Comparison of ENCODE assay signal across 16 mouse cellular contexts in genomic region chr2:84895495-84896198, GRCm38 (mm10). TPM values are rescaled to one million over a fixed set of nuclear protein-coding genes. Genes with fewer than 3 reads are reported as not detected.
DNase-seq lines count a peak whose midpoint lies in the region; ATAC-seq lines count a peak whose summit lies in the region.
"Had no signal": no experiment of that assay in that cellular context is flagged by ENCODE, and none has a peak within 500 bp of the region (broad histone marks: within the 10 kb centered on the region; RNA-seq: fewer than 3 reads in every experiment).

No protein-coding gene starts in this region.

- H3K4me2 ChIP-seq in hindbrain, embryonic 14.5 days (replicated peaks): no peak overlapping the region
- H3K4me2 ChIP-seq in hindbrain, embryonic 11.5 days (replicated peaks; ENCODE audit: low read depth, low read length): no peak overlapping the region
- H3K4me2 ChIP-seq: neural tube, embryonic 13.5 days had no signal

- H3K36me3 ChIP-seq in hindbrain, embryonic 14.5 days (replicated peaks; ENCODE audit: control insufficient read depth, insufficient read depth): no peaks in the 10 kb centered on the region
- H3K36me3 ChIP-seq in hindbrain, embryonic 11.5 days (ENCODE audit: control insufficient read depth, insufficient read depth, low read length): no peaks in the 10 kb centered on the region
- H3K36me3 ChIP-seq: limb, embryonic 10.5 days; neural tube, embryonic 13.5 days had no signal

- no peak overlapping the region for H3K4me3 ChIP-seq in hindbrain, embryonic 14.5 days (replicated peaks; ENCODE audit: low read length)
- H3K4me3 ChIP-seq in hindbrain, embryonic 11.5 days (ENCODE audit: low read depth, low read length): no peak overlapping the region
- H3K4me3 ChIP-seq: limb, embryonic 10.5 days; neural tube, embryonic 13.5 days had no signal

- peak; percentile 10 for DNase-seq in hindbrain, embryonic 14.5 days (ENCODE audit: low spot score)
- DNase-seq in hindbrain, embryonic 11.5 days (ENCODE audit: low spot score): no peak
- DNase-seq in 416B (ENCODE audit: low read depth): peak; percentile 17
- DNase-seq in lung, postnatal 36 days: peak; percentile 81
- no peak for DNase-seq in natural killer cell, adult 2 months (ENCODE audit: low spot score in 2 of 2)
- no peak for DNase-seq in cerebellum, adult 11 months
- DNase-seq: cerebellum, adult 18-20 months; forebrain, postnatal 0 days; gastrocnemius, postnatal 14 days; layer of hippocampus, postnatal 36 days had no signal

- H3K27ac ChIP-seq in hindbrain, embryonic 14.5 days: no peak overlapping the region
- H3K27ac ChIP-seq in hindbrain, embryonic 11.5 days (ENCODE audit: low read depth, low read length): no peak overlapping the region
- H3K27ac ChIP-seq: limb, embryonic 10.5 days; neural tube, embryonic 13.5 days had no signal

- no peak for ATAC-seq in hindbrain, embryonic 14.5 days (ENCODE audit: low FRiP score)
- no peak for ATAC-seq in hindbrain, embryonic 11.5 days (ENCODE audit: low FRiP score)
- ATAC-seq in common myeloid progenitor, adult 5-6 weeks (replicated peaks; ENCODE audit: low read depth, poor library complexity, severe bottlenecking): 0 out of 2 replicates have a peak, but pooled peaks have one; percentile 36
- ATAC-seq: activated CD4-positive, CD25-positive, alpha-beta regulatory T cell, adult 4 months; forebrain, postnatal 0 days; hindbrain, embryonic 16.5 days had no signal

- 65% methylated on average over 4 of the region's 4 CpGs for WGBS in hindbrain, embryonic 14.5 days
- WGBS in hindbrain, embryonic 11.5 days: 70% methylated on average over 4 of the region's 4 CpGs

- H3K9ac ChIP-seq in hindbrain, embryonic 14.5 days: no peak overlapping the region
- H3K9ac ChIP-seq in hindbrain, embryonic 11.5 days (ENCODE audit: low read depth, low read length): no peak overlapping the region
- H3K9ac ChIP-seq: forebrain, postnatal 0 days; neural tube, embryonic 13.5 days had no signal

- H3K27me3 ChIP-seq in hindbrain, embryonic 14.5 days (ENCODE audit: control insufficient read depth, insufficient read depth, low read length): peaks cover 3% of the 10 kb centered on the region; the same call in 1 of the 2 replicates
- H3K27me3 ChIP-seq in hindbrain, embryonic 11.5 days (ENCODE audit: control insufficient read depth, insufficient read depth, low read length): no peaks in the 10 kb centered on the region

- no peaks in the 10 kb centered on the region for H3K9me3 ChIP-seq in hindbrain, embryonic 14.5 days (ENCODE audit: control insufficient read depth, low read length)
- no peaks in the 10 kb centered on the region for H3K9me3 ChIP-seq in hindbrain, embryonic 11.5 days (ENCODE audit: control insufficient read depth, low read length)
- H3K9me3 ChIP-seq: limb, embryonic 10.5 days; neural tube, embryonic 13.5 days had no signal

- no peaks in the 10 kb centered on the region for H3K4me1 ChIP-seq in hindbrain, embryonic 14.5 days (replicated peaks; ENCODE audit: control insufficient read depth, insufficient read depth, low read length)
- H3K4me1 ChIP-seq in hindbrain, embryonic 11.5 days (replicated peaks; ENCODE audit: control insufficient read depth, insufficient read depth, low read length): no peaks in the 10 kb centered on the region
- H3K4me1 ChIP-seq: limb, embryonic 10.5 days; neural tube, embryonic 13.5 days had no signal

RNA-seq across cellular contexts. Expression of gene Rtn4rl2, which starts 9.1 kb away (rescaled TPM):
- polyA plus RNA-seq in hindbrain, embryonic 14.5 days (2014; fragmentation: Nextera tagmentation; extraction: Ambion mirVana): 3.8 and 4.5 TPM in 2 replicates
- 1.9 and 2.8 TPM in 2 replicates for polyA plus RNA-seq in hindbrain, embryonic 11.5 days (2014; fragmentation: Nextera tagmentation; extraction: Ambion mirVana)
- not detected in 2 replicates for total RNA-seq in common myeloid progenitor, adult 5-6 weeks (2017)
- polyA plus RNA-seq: activated CD4-positive, CD25-positive, alpha-beta regulatory T cell, adult 4 months; liver, embryonic 16.5 days had no signal

RNA-seq across cellular contexts. Expression of gene Slc43a3, which starts 40.7 kb away (rescaled TPM):
- 4.8 and 4.9 TPM in 2 replicates for polyA plus RNA-seq in hindbrain, embryonic 14.5 days (2014; fragmentation: Nextera tagmentation; extraction: Ambion mirVana)
- 25.5 and 27.0 TPM in 2 replicates for polyA plus RNA-seq in hindbrain, embryonic 11.5 days (2014; fragmentation: Nextera tagmentation; extraction: Ambion mirVana)
- 91.9 and 105 TPM in 2 replicates for total RNA-seq in common myeloid progenitor, adult 5-6 weeks (2017)

RNA-seq across cellular contexts. Expression of gene Slc43a1, which starts 57.0 kb away (rescaled TPM):
- polyA plus RNA-seq in hindbrain, embryonic 14.5 days (2014; fragmentation: Nextera tagmentation; extraction: Ambion mirVana): 1.5 and 1.6 TPM in 2 replicates
- polyA plus RNA-seq in hindbrain, embryonic 11.5 days (2014; fragmentation: Nextera tagmentation; extraction: Ambion mirVana): 14.5 and 19.6 TPM in 2 replicates
- 21.0 and 23.4 TPM in 2 replicates for total RNA-seq in common myeloid progenitor, adult 5-6 weeks (2017)

Comparison
In these comparisons a context has a peak if more than half of its experiments do, and no peak if none do; other contexts are left out.
1. DNase-seq: peak in hindbrain, embryonic 14.5 days (single experiment), 416B (single experiment) and lung, postnatal 36 days (single experiment); none in hindbrain, embryonic 11.5 days (single experiment), natural killer cell, adult 2 months (0 of 2) and cerebellum, adult 11 months (single experiment).